Mouse (Mus musculus) embryonic facial prominence, embryonic 14.5 days (tissue): ENCODE measurements around the gene Epgn. TPM values are rescaled to one million over a fixed set of nuclear protein-coding genes. Genes with fewer than 3 reads are reported as not detected.

ENCODE experiments used
- ATAC-seq: fragments of 200-750 bp; cut with Nextera tagmentation; 2 replicates; pipeline ENCODE4 v1.8.0; 2017; ENCODE audit warnings: low read depth, moderate number of reproducible peaks, moderate TSS enrichment
- DNase-seq: peaks from one replicate; pipeline ENCODE4 v3.0.0-alpha.2; 2015; ENCODE audit warnings: low spot score
- H3K27ac ChIP-seq: fragments of 300-500 bp; sonication (generic); replicated peaks from 2 replicates; pipeline ENCODE4 v1.5.1; 2014; ENCODE audit warnings: low read depth, mild to moderate bottlenecking, low read length, moderate library complexity
- H3K27me3 ChIP-seq: fragments of 300-500 bp; sonication (generic); replicated peaks from 2 replicates; pipeline ENCODE4 v1.6.1; 2014; ENCODE audit warnings: low read length; ENCODE audit not compliant: control insufficient read depth, insufficient read depth
- H3K36me3 ChIP-seq: fragments of 300-500 bp; sonication (generic); 2 replicates; pipeline ENCODE4 v1.6.1; 2014; ENCODE audit warnings: low read length, mixed read lengths; ENCODE audit not compliant: control insufficient read depth, insufficient read depth
- H3K4me1 ChIP-seq: fragments of 300-500 bp; sonication (generic); 2 replicates; pipeline ENCODE4 v1.6.1; 2014; ENCODE audit warnings: antibody characterized with exemption, low read length; ENCODE audit not compliant: control insufficient read depth, insufficient read depth
- H3K4me2 ChIP-seq: fragments of 300-500 bp; sonication (generic); 2 replicates; pipeline ENCODE4 v1.6.1; 2014; ENCODE audit warnings: low read depth, mild to moderate bottlenecking, low read length, moderate library complexity, mixed read lengths
- H3K4me3 ChIP-seq: fragments of 300-500 bp; sonication (generic); 2 replicates; pipeline ENCODE4 v1.5.1; 2014; ENCODE audit warnings: low read depth, mild to moderate bottlenecking, low read length
- H3K9ac ChIP-seq: fragments of 300-500 bp; sonication (generic); 2 replicates; pipeline ENCODE4 v1.6.1; 2014; ENCODE audit warnings: low read depth, mild to moderate bottlenecking, low read length, moderate library complexity, mixed read lengths
- H3K9me3 ChIP-seq: fragments of 300-500 bp; sonication (generic); 2 replicates; pipeline ENCODE4 v1.6.1; 2016; ENCODE audit warnings: low read length; ENCODE audit not compliant: control insufficient read depth
- WGBS: fragments of 180-500 bp; shearing (Covaris S2); extraction: QIAGEN DNeasy Blood & Tissue Kit; methylation state at CpG from one replicate; pipeline ENCODE4 v1.1.7; 2014; 5-methylcytosine and 5-hydroxymethylcytosine counted together
- polyA plus RNA-seq: library from polyadenylated mRNA; unstranded; fragments of >200 nt; fragmentation: Nextera tagmentation; extraction: Ambion mirVana; gene quantifications from 2 replicates; pipeline ENCODE4 v1.2.1, GENCODE M21; 2014

Gene Epgn
- polyA plus RNA-seq, 1 experiment from 2014 or later = 0.35 TPM

GRCm38 (mm10) chr5:91073626-91074025 is 46.4 kb downstream of the Epgn start:
- no peaks in the 10 kb centered on the region for H3K36me3 ChIP-seq
- H3K27ac ChIP-seq = no peak overlapping the region
- H3K4me2 ChIP-seq = no peak overlapping the region
- no peak overlapping the region for H3K4me3 ChIP-seq
- no peak for DNase-seq
- peaks cover 4% of the 10 kb centered on the region for H3K4me1 ChIP-seq
- H3K27me3 ChIP-seq = peaks cover 23% of the 10 kb centered on the region
- H3K9ac ChIP-seq = no peak overlapping the region
- ATAC-seq = no peak
- WGBS = 79% methylated on average over 8 of the region's 8 CpGs
- H3K9me3 ChIP-seq = no peaks in the 10 kb centered on the region

- Histone ChIP-seq H3K4me2 (peak overlapping the region; percentile 57), H3K36me3 (no peaks in the 10 kb centered on the region), H3K27me3 (peaks cover 23% of the 10 kb centered on the region), H3K9ac (peak overlapping the region; percentile 51; the same call in 1 of the 2 replicates), H3K27ac (no peak overlapping the region), H3K4me1 (peaks cover 4% of the 10 kb centered on the region), H3K9me3 (no peaks in the 10 kb centered on the region), H3K4me3 (peak overlapping the region; percentile 33)
- 37% methylated on average over 8 of the region's 8 CpGs for WGBS
- DNase-seq (no peak), ATAC-seq (no peak)
These were observed 46.8 kb downstream of the Epgn start for GRCm38 (mm10) chr5:91074026-91074425.

- peak within 1 kb of the TSS; percentile 33 for H3K4me3 ChIP-seq
- ATAC-seq (peak; percentile 41; the same call in 1 of the 2 replicates), DNase-seq (peak; percentile 59)
- 1% methylated on average over 22 of the region's 25 CpGs for WGBS
- H3K27me3 ChIP-seq = peaks cover 23% of the 10 kb centered on the region
- no peak within 1 kb of the TSS for H3K27ac ChIP-seq
- H3K9me3 ChIP-seq = no peaks in the 10 kb centered on the region
- no peaks in the 10 kb centered on the region for H3K36me3 ChIP-seq
- H3K9ac ChIP-seq = peak within 1 kb of the TSS; percentile 51
- H3K4me2 ChIP-seq = peak within 1 kb of the TSS; percentile 57
- peaks cover 4% of the 10 kb centered on the region for H3K4me1 ChIP-seq
These were observed 47.2 kb downstream of the Epgn start, which contains the start of gene Ereg for GRCm38 (mm10) chr5:91074450-91074950. Ereg (plus strand) TSS chr5:91074622.

GRCm38 (mm10) chr5:91075021-91075420 is 47.8 kb downstream of the Epgn start:
- DNase-seq (no peak), ATAC-seq (no peak)
- Histone ChIP-seq H3K27me3 (peaks cover 23% of the 10 kb centered on the region), H3K36me3 (no peaks in the 10 kb centered on the region), H3K9me3 (no peaks in the 10 kb centered on the region), H3K4me2 (peak overlapping the region; percentile 57), H3K4me3 (no peak overlapping the region), H3K27ac (no peak overlapping the region), H3K9ac (no peak overlapping the region), H3K4me1 (peaks cover 4% of the 10 kb centered on the region)
- WGBS = 57% methylated on average over 1 of the region's 1 CpGs

- H3K4me2 ChIP-seq = no peak overlapping the region
- H3K9ac ChIP-seq = no peak overlapping the region
- H3K4me1 ChIP-seq = no peaks in the 10 kb centered on the region
- no peaks in the 10 kb centered on the region for H3K27me3 ChIP-seq
- H3K27ac ChIP-seq = no peak overlapping the region
- ATAC-seq (no peak), DNase-seq (no peak)
- H3K36me3 ChIP-seq = no peaks in the 10 kb centered on the region
- H3K4me3 ChIP-seq = no peak overlapping the region
- WGBS = 83% methylated on average over 5 of the region's 5 CpGs
- no peaks in the 10 kb centered on the region for H3K9me3 ChIP-seq
These were observed 55.8 kb downstream of the Epgn start for GRCm38 (mm10) chr5:91083016-91083415.

Other genes with a start within 250 kb of the Epgn start
- 0.17 TPM in 1 of 2 replicates, not detected in the other for gene Cxcl3, start 241.4 kb upstream of the Epgn start, polyA plus RNA-seq
- 0.07 and 0.18 TPM in 2 replicates for gene Cxcl15, start 232.9 kb upstream of the Epgn start, polyA plus RNA-seq
- 1.3 TPM in 2 replicates for gene Cxcl1, start 136.2 kb upstream of the Epgn start, polyA plus RNA-seq
- gene Cxcl2, start 123.6 kb upstream of the Epgn start, polyA plus RNA-seq = 0.18 TPM in 1 of 2 replicates, not detected in the other
- gene Mthfd2l, start 96.3 kb upstream of the Epgn start, polyA plus RNA-seq = 43.1 and 47.7 TPM in 2 replicates
- gene Ereg, start 47.2 kb downstream of the Epgn start, polyA plus RNA-seq = 0.06 and 0.07 TPM in 2 replicates
- 0.56 and 0.92 TPM in 2 replicates for gene Areg, start 112.1 kb downstream of the Epgn start, polyA plus RNA-seq